Mouse (Mus musculus) adrenal gland, adult 2 months (tissue): Measurements from ENCODE around the gene Nme1. TPM values are rescaled to one million over a fixed set of nuclear protein-coding genes. Genes with fewer than 3 reads are reported as not detected.
"Not testable (repeated sequence)": the region's sequence is repeated elsewhere in the genome, so short reads cannot be mapped to it uniquely, and the experiment has no call there.

Experiments
- DNase-seq: peaks from one replicate; pipeline ENCODE4 v3.0.0; 2021
- polyA plus RNA-seq: library from polyadenylated mRNA; depleted of rRNA; stranded (reverse); fragments of >200 nt; gene quantifications from 2 replicates; pipeline ENCODE4 v1.2.3, GENCODE M21; 2012
- total RNA-seq, 2 experiments: library from RNA; stranded (reverse); gene quantifications; 2 replicates each; pipeline ENCODE4 v1.2.3; 2021

Gene Nme1
- total and polyA plus RNA-seq, 3 experiments = 25.2 to 45.5 (median 40.0) TPM

DNA sequence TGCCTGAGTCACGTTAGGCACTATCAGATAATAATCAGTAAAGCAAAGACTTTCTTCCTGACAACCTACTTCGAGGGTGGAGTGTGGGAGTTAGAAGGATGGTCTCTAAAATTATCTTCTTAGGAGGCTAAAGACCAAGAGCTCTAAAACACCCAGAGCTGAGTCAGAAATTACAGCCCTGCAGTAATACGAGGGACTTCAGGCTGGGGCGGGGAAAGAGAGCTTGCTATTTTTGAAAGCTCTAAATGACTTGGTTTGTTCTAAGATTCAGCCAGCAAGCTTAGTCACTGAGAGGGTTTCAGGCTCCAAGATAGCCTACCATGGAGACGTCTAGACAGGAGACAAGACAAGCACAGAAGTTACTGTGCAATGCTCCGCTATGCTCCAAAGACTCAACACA, 2.9 kb downstream of the Nme1 start:
- DNase-seq = no peak

DNA sequence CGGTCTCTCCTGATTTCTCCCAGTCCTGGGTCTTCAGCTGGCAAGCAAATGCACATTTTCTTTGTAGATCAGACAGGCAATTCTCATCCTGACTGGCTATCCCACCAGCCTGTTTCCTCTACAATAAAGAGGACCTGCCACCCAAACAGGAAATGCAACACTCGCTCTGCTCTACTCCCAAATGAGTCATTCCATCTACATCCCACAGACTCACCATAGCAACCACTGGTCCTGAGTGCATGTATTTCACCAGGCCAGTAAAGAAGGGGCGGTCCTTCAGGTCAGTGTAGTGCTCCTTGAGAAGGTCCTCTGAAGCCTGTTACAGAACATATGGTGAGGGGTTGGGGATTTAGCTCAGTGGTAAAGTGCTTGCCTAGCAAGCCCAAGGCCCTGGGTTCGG, 5.3 kb downstream of the Nme1 start:
- no peak for DNase-seq

- DNase-seq = no peak
Measured at GRCm38 (mm10) chr11:93961482-93961881, 6.8 kb downstream of the Nme1 start.

DNA sequence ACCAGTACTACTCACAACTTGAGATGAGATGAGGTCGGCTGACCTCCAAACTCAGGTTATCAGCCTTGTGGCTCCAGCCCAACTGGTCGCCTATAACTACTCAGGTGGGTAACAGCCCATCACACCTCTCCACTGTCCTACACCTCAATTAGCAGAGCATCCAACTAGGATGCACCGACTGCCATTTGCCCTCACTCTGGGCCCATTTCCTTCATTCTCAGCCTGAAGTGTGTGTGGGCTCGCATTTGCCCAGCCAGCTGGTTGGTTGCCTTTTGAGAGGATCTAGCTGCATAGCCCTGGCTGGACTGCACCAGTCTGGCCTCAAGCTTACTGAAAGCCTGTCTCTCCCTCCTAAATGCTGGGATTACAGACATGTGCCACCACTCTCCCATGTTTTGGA, 10.6 kb downstream of the Nme1 start:
- no peak for DNase-seq

- peak; percentile 20 for DNase-seq
Measured at GRCm38 (mm10) chr11:93957031-93957555, 11.2 kb downstream of the Nme1 start.

DNA sequence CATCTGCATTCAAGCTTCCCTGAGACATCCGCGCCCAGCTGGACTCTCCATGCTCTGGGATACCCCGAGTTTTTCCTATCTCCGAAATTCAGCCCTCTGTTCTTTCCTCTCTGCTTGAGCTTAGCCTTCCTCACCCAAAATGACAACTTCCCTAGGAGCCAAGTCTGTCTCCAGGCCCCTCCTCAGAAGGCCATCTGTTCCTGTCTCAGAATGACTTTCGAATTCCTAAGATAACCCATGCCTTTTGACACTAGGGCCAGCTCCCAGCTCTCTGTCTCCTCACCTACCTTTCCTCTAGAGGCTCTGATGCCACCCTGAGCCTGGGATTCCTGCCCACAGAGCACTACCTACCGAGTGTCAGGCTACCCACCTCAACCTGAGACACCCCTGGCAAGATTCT, 12.2 kb downstream of the Nme1 start, which contains the start of gene Nme2:
Gene Nme2, minus strand, starts transcription at position 101 of the 400 bp plus-strand sequence.
- no peak for DNase-seq

GRCm38 (mm10) chr11:93955256-93956150, 12.8 kb downstream of the Nme1 start:
- peak; percentile 97 for DNase-seq

- DNase-seq = no peak
Measured at GRCm38 (mm10) chr11:93954738-93955255, 13.5 kb downstream of the Nme1 start.

GRCm38 (mm10) chr11:93952376-93952775, 15.9 kb downstream of the Nme1 start:
- DNase-seq = no peak

- DNase-seq = no peak
Measured at GRCm38 (mm10) chr11:93950045-93950444, 18.3 kb downstream of the Nme1 start.

DNA sequence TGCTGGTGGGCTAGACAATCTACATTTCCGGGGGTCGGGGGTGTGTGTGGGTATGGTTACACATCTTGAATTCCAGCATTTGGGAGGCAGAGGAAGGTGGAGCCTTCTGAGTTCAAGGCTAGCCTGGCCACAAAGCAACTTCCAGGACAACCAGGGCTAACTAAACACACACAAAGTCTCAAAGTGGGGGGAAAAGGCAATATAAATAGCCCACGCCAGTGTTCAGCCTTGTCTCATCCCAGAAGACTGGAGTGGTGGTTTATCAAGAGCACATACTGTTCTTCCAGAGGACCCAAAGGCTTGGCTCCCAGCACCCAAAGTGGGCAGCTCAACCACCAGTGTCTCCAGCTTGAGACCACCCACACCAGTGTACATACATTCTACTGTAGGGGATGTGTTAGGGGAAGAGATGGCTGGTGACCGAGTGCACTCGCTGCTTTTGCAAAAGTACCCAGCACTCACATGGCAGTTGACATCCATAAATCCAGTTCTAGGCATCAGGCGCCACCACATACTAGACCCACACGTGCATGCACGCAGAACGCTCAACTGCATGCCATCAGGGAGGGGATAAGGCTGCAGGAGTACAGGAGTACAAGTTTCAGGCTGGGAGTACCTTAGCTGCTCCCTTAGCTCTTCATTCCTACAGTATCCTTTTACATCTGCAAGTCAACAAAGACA, 19.3 kb downstream of the Nme1 start:
- no peak for DNase-seq

GRCm38 (mm10) chr11:93944986-93945385, 23.3 kb downstream of the Nme1 start:
- DNase-seq = no peak

DNA sequence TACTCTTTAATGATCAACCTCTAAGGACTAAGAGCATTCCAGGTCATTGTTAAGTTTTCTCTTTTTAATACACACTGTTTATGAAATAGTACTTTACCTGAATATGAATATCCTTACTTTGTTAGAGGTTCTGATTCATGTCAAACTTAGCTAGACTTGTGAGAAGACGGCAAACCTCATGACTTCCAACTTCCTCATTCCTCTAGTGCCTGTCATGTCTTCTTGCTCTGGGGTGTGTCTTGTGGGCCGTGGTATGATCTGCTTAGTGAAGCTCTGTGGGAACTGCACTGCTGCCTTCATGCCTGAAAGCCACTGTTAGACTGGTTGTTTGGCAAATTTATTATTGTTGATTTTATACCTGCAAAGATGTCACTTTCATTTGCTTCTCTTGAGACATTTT, 27.4 kb downstream of the Nme1 start:
- DNase-seq = no peak

- DNase-seq = no peak
Measured at GRCm38 (mm10) chr11:93929106-93929505, 39.2 kb downstream of the Nme1 start.

DNA sequence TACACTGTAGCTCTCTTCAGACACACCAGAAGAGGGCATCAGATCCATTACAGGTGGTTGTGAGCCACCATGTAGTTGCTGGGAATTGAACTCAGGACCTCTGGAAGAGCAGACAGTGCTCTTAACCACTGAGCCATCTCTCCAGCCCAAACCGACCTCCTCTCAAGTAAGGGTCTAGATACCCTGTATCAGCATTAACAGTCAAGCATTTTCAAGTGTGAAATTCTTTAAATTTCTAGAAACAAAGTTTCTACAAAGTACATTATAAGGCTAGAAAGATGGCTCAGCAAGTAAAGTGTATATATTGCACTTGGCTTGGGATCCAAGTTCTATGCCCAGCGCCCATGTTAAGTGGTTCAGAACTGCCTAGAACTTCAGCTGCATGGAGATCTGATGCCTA, 53.3 kb downstream of the Nme1 start:
- not testable (repeated sequence) for DNase-seq

- no peak for DNase-seq
Measured at GRCm38 (mm10) chr11:93911603-93912002, 56.7 kb downstream of the Nme1 start.

DNA sequence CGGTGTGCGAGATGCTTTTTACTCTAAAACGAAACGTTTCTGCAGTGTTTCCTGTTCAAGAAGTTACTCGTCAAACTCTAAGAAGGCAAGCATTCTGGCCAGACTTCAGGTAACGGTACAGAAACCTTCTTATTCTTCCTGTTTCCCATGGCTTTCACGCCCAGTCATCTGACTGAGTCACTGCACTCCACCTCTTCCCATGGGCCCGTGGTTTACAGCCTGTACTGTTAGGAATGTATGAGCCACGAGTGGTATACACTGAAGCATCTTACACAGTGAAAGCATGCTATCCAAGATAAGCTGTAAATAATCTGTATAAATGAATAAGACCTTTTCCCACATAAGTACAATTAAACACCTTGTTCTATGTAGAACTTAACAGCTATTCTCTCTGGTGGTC, 59.5 kb downstream of the Nme1 start:
- no peak for DNase-seq

DNA sequence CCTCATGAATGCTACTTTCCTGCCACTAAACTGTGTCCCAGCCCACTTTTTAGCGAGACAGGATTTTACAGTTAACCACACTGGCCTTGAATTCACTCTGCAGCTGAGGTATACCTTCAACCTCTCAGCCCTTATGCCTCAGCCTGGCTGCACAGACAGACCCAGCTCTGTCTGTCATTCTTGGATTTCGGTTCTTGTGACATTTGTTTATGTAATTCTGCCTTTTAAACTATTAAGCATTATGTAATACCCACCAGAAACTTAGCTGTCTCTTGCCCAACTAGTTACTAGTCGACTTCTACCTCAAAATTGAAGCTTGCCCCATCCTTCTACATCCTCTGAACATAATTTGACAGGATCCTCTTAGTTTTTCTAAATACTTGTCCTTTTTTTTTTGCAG, 60.5 kb downstream of the Nme1 start:
- no peak for DNase-seq
